In the genomic region with DNA sequence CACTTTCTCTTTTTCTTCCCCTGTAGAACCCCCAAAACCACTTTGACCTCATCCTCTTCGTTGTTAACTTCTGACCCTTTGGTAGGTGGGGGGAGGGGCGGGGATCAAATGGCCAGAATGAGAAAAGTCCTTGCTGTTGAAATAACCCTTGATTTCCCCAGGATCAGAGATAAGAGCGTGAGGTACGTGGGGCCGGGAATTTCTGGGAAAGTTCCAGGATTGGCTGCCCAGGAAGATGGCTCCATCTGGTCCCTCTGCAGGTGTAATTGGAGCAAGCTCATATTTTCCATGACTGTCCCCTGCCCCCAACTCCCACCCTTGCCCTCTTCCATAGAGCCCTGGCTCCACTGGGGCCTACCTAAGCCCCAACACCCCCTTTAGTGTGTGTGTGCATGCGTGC, we compare ENCODE assay signal across 12 mouse cellular contexts. TPM values are rescaled to one million over a fixed set of nuclear protein-coding genes. Genes with fewer than 3 reads are reported as not detected.
DNase-seq lines count a peak whose midpoint lies in the region; ATAC-seq and TF ChIP-seq lines count a peak whose summit lies in the region.
"Had no signal": no experiment of that assay in that cellular context is flagged by ENCODE, and none has a peak within 500 bp of the region (broad histone marks: within the 10 kb centered on the region; RNA-seq: fewer than 3 reads in every experiment).

No protein-coding gene starts in this region.

- no peak overlapping the region for H3K4me3 ChIP-seq in heart, adult 2 months
- no peak overlapping the region for H3K4me3 ChIP-seq in limb, embryonic 13.5 days
- H3K4me3 ChIP-seq in limb, embryonic 10.5 days: no peak overlapping the region
- H3K4me3 ChIP-seq in liver, embryonic 14.5 days (ENCODE audit: insufficient read depth in 1 of 2, low read depth in 2 of 2, low read length in 2 of 2): no peak overlapping the region
- H3K4me3 ChIP-seq: forebrain, embryonic 15.5 days had no signal

- peaks cover 41% of the 10 kb centered on the region for H3K4me1 ChIP-seq in heart, adult 2 months (ENCODE audit: control insufficient read depth, insufficient read depth, low read length)
- peaks cover 24% of the 10 kb centered on the region for H3K4me1 ChIP-seq in limb, embryonic 13.5 days
- H3K4me1 ChIP-seq in limb, embryonic 10.5 days: peaks cover 50% of the 10 kb centered on the region
- peaks cover 6 to 28% of the 10 kb centered on the region in 2 experiments for H3K4me1 ChIP-seq in liver, embryonic 14.5 days (replicated peaks; ENCODE audit: control insufficient read depth in 2 of 2, insufficient read depth in 2 of 2, low read length in 1 of 2)

- no peak for DNase-seq in heart, adult 2 months
- no peak for DNase-seq in heart, postnatal 10 days
- no peak for DNase-seq in limb, embryonic 10.5 days (ENCODE audit: low spot score)
- peak; percentile 50 for DNase-seq in cerebellum, adult 9-10 months
- DNase-seq in liver, embryonic 14.5 days (ENCODE audit: low read depth in 3 of 3, low spot score in 3 of 3): no peak
- DNase-seq in layer of hippocampus, postnatal 25 days (ENCODE audit: extremely low spot score in 1 of 2, low spot score in 1 of 2): no peak
- DNase-seq: adrenal gland, postnatal 25 days had no signal

- no peak for TF ChIP-seq POLR2A in heart, adult 2 months (IDR thresholded peaks at IDR 0.05; ENCODE audit: insufficient read depth, low read depth, low read length)

- no peak overlapping the region for H3K9ac ChIP-seq in heart, adult 2 months (ENCODE audit: low read depth, low read length)
- H3K9ac ChIP-seq in limb, embryonic 13.5 days: no peak overlapping the region
- H3K9ac ChIP-seq in liver, embryonic 14.5 days (replicated peaks): no peak overlapping the region
- H3K9ac ChIP-seq: forebrain, embryonic 15.5 days had no signal

- H3K27ac ChIP-seq in heart, adult 2 months: peak overlapping the region; percentile 94
- H3K27ac ChIP-seq in limb, embryonic 13.5 days: 0 out of 2 replicates have a peak overlapping the region, but pooled peaks have one; percentile 3
- no peak overlapping the region; the same call in 1 of the 2 replicates for H3K27ac ChIP-seq in limb, embryonic 10.5 days
- no peak overlapping the region for H3K27ac ChIP-seq in liver, embryonic 14.5 days
- H3K27ac ChIP-seq: forebrain, embryonic 15.5 days had no signal

- H3K4me2 ChIP-seq in limb, embryonic 13.5 days (replicated peaks): no peak overlapping the region
- no peak overlapping the region for H3K4me2 ChIP-seq in liver, embryonic 14.5 days (ENCODE audit: low read depth)
- H3K4me2 ChIP-seq: forebrain, embryonic 15.5 days had no signal

- no peaks in the 10 kb centered on the region for H3K9me3 ChIP-seq in limb, embryonic 13.5 days
- H3K9me3 ChIP-seq in limb, embryonic 10.5 days (replicated peaks): no peaks in the 10 kb centered on the region
- H3K9me3 ChIP-seq in liver, embryonic 14.5 days (ENCODE audit: control insufficient read depth, low read length): no peaks in the 10 kb centered on the region
- H3K9me3 ChIP-seq: forebrain, embryonic 15.5 days had no signal

- TF ChIP-seq EP300 in heart, adult 2 months (IDR thresholded peaks at IDR 0.05; ENCODE audit: insufficient read depth, low read depth, low read length): no peak
- no peak for TF ChIP-seq EP300 in liver, embryonic 14.5 days (IDR thresholded peaks at IDR 0.05; ENCODE audit: low read depth)

- no peak for TF ChIP-seq CTCF in heart, adult 2 months (IDR thresholded peaks at IDR 0.05)
- no peak for TF ChIP-seq CTCF in liver, embryonic 14.5 days (IDR thresholded peaks at IDR 0.05; ENCODE audit: low read depth)

- H3K27me3 ChIP-seq in heart, adult 2 months (ENCODE audit: control insufficient read depth, insufficient read depth, low read length): no peaks in the 10 kb centered on the region
- no peaks in the 10 kb centered on the region for H3K27me3 ChIP-seq in limb, embryonic 13.5 days
- H3K27me3 ChIP-seq in limb, embryonic 10.5 days (ENCODE audit: low read depth, poor library complexity, severe bottlenecking): no peaks in the 10 kb centered on the region
- no peaks in the 10 kb centered on the region for H3K27me3 ChIP-seq in liver, embryonic 14.5 days (ENCODE audit: control insufficient read depth, insufficient read depth, low read length)
- H3K27me3 ChIP-seq: forebrain, embryonic 15.5 days had no signal

- 42% methylated on average over 6 of the region's 6 CpGs for WGBS in heart, adult 2 months
- 70% methylated on average over 6 of the region's 6 CpGs for WGBS in limb, embryonic 13.5 days
- WGBS in limb, embryonic 10.5 days: 65% methylated on average over 6 of the region's 6 CpGs
- 43% methylated on average over 6 of the region's 6 CpGs for WGBS in liver, embryonic 14.5 days (ENCODE audit: insufficient replicate concordance)

- no peaks in the 10 kb centered on the region for H3K36me3 ChIP-seq in heart, adult 2 months (ENCODE audit: control insufficient read depth, insufficient read depth, low read length)
- H3K36me3 ChIP-seq in limb, embryonic 13.5 days: no peaks in the 10 kb centered on the region
- H3K36me3 ChIP-seq in limb, embryonic 10.5 days: no peaks in the 10 kb centered on the region
- H3K36me3 ChIP-seq in liver, embryonic 14.5 days (replicated peaks; ENCODE audit: control insufficient read depth, insufficient read depth, low read depth): no peaks in the 10 kb centered on the region
- H3K36me3 ChIP-seq: forebrain, embryonic 15.5 days had no signal

- no peak for ATAC-seq in limb, embryonic 13.5 days (ENCODE audit: low FRiP score, low read depth)
- peak; percentile 17; the same call in 1 of the 2 replicates for ATAC-seq in liver, embryonic 14.5 days (ENCODE audit: insufficient read depth)
- no peak for ATAC-seq in megakaryocyte-erythroid progenitor cell, adult 5-6 weeks (replicated peaks; ENCODE audit: low FRiP score, low TSS enrichment, poor library complexity, severe bottlenecking)
- ATAC-seq: forebrain, embryonic 15.5 days had no signal

- intact Hi-C loops in heart, adult 2 months (cut with DNase I): no loop called here
- intact Hi-C loops in heart, postnatal 10 days (cut with DNase I): no loop called here

- no peaks in the 10 kb centered on the region for H3K79me2 ChIP-seq in heart, adult 2 months (replicated peaks; ENCODE audit: control insufficient read depth, insufficient read depth, low read length)

RNA-seq across cellular contexts. Expression of gene Serpine1, which starts 3.7 kb away (rescaled TPM):
- total RNA-seq in heart, adult 2 months (2021): 10 to 100 TPM; 24.0 to 29.6 TPM
- 21.9 and 41.8 TPM in 2 replicates for polyA plus RNA-seq in heart, adult 2 months (2012; rRNA removed)
- total RNA-seq in heart, postnatal 10 days (2021): 10 to 100 TPM; 11.0 to 19.3 TPM
- polyA plus RNA-seq in limb, embryonic 13.5 days (2015; fragmentation: Nextera tagmentation; extraction: Ambion mirVana): 0.28 and 0.83 TPM in 2 replicates
- 0.36 and 0.39 TPM in 2 replicates for polyA plus RNA-seq in limb, embryonic 10.5 days (2016; fragmentation: Nextera tagmentation; extraction: Ambion mirVana)
- 0.14 and 0.23 TPM in 2 replicates for polyA plus RNA-seq in liver, embryonic 14.5 days (2012; rRNA removed)
- polyA plus RNA-seq in liver, embryonic 14.5 days (2014; fragmentation: Nextera tagmentation; extraction: Ambion mirVana): not detected in 2 replicates
- under 1 TPM; 0.27 to 0.52 TPM for total RNA-seq in layer of hippocampus, postnatal 25 days (2021)
- total RNA-seq in megakaryocyte-erythroid progenitor cell, adult 5-6 weeks (2014; fragmentation: Nextera tagmentation): 0.72 TPM in 1 of 2 replicates, not detected in the other
- 0.94 TPM in 1 of 2 replicates, not detected in the other for total RNA-seq in megakaryocyte-erythroid progenitor cell, adult 5-6 weeks (2017)
- total RNA-seq: hematopoietic stem cell, adult 5-6 weeks; monocyte, adult 5-6 weeks had no signal

RNA-seq across cellular contexts. Expression of gene Ap1s1, which starts 29.8 kb away (rescaled TPM):
- total RNA-seq in heart, adult 2 months (2021): 10 to 100 TPM; 33.9 to 36.8 TPM
- polyA plus RNA-seq in heart, adult 2 months (2012; rRNA removed): 23.4 and 38.6 TPM in 2 replicates
- 10 to 100 TPM; 59.7 to 65.0 TPM for total RNA-seq in heart, postnatal 10 days (2021)
- polyA plus RNA-seq in limb, embryonic 13.5 days (2015; fragmentation: Nextera tagmentation; extraction: Ambion mirVana): 156 and 159 TPM in 2 replicates
- polyA plus RNA-seq in limb, embryonic 10.5 days (2016; fragmentation: Nextera tagmentation; extraction: Ambion mirVana): 155 and 170 TPM in 2 replicates
- polyA plus RNA-seq in liver, embryonic 14.5 days (2012; rRNA removed): 45.8 and 58.6 TPM in 2 replicates
- polyA plus RNA-seq in liver, embryonic 14.5 days (2014; fragmentation: Nextera tagmentation; extraction: Ambion mirVana): 73.9 and 79.4 TPM in 2 replicates
- 100 to 1,000 TPM; 262 to 327 TPM for total RNA-seq in layer of hippocampus, postnatal 25 days (2021)
- 52.2 and 78.7 TPM in 2 replicates for total RNA-seq in megakaryocyte-erythroid progenitor cell, adult 5-6 weeks (2014; fragmentation: Nextera tagmentation)
- 46.5 and 50.2 TPM in 2 replicates for total RNA-seq in megakaryocyte-erythroid progenitor cell, adult 5-6 weeks (2017)

RNA-seq across cellular contexts. Expression of gene Trim56, which starts 40.3 kb away (rescaled TPM):
- 10 to 100 TPM; 19.0 to 22.2 TPM for total RNA-seq in heart, adult 2 months (2021)
- 6.9 and 7.5 TPM in 2 replicates for polyA plus RNA-seq in heart, adult 2 months (2012; rRNA removed)
- total RNA-seq in heart, postnatal 10 days (2021): 10 to 100 TPM; 21.2 to 21.6 TPM
- 6.9 and 7.5 TPM in 2 replicates for polyA plus RNA-seq in limb, embryonic 13.5 days (2015; fragmentation: Nextera tagmentation; extraction: Ambion mirVana)
- polyA plus RNA-seq in limb, embryonic 10.5 days (2016; fragmentation: Nextera tagmentation; extraction: Ambion mirVana): 5.6 and 7.0 TPM in 2 replicates
- polyA plus RNA-seq in liver, embryonic 14.5 days (2012; rRNA removed): 3.7 and 5.4 TPM in 2 replicates
- 7.8 and 8.4 TPM in 2 replicates for polyA plus RNA-seq in liver, embryonic 14.5 days (2014; fragmentation: Nextera tagmentation; extraction: Ambion mirVana)
- total RNA-seq in layer of hippocampus, postnatal 25 days (2021): 1 to 10 TPM; 4.8 to 5.4 TPM
- 23.7 and 28.2 TPM in 2 replicates for total RNA-seq in megakaryocyte-erythroid progenitor cell, adult 5-6 weeks (2014; fragmentation: Nextera tagmentation)
- total RNA-seq in megakaryocyte-erythroid progenitor cell, adult 5-6 weeks (2017): 20.8 and 29.0 TPM in 2 replicates

RNA-seq across cellular contexts. Expression of gene Vgf, which starts 49.5 kb away (rescaled TPM):
- not detected for total RNA-seq in heart, adult 2 months (2021)
- 0.06 TPM in 2 replicates for polyA plus RNA-seq in heart, adult 2 months (2012; rRNA removed)
- not detected for total RNA-seq in heart, postnatal 10 days (2021)
- polyA plus RNA-seq in limb, embryonic 13.5 days (2015; fragmentation: Nextera tagmentation; extraction: Ambion mirVana): 0.08 and 0.11 TPM in 2 replicates
- polyA plus RNA-seq in limb, embryonic 10.5 days (2016; fragmentation: Nextera tagmentation; extraction: Ambion mirVana): 0.16 TPM in 1 of 2 replicates, not detected in the other
- 0.04 TPM in 2 replicates for polyA plus RNA-seq in liver, embryonic 14.5 days (2012; rRNA removed)
- polyA plus RNA-seq in liver, embryonic 14.5 days (2014; fragmentation: Nextera tagmentation; extraction: Ambion mirVana): not detected in 2 replicates
- 100 to 1,000 TPM; 219 to 233 TPM for total RNA-seq in layer of hippocampus, postnatal 25 days (2021)
- not detected in 2 replicates for total RNA-seq in megakaryocyte-erythroid progenitor cell, adult 5-6 weeks (2014; fragmentation: Nextera tagmentation)
- total RNA-seq in megakaryocyte-erythroid progenitor cell, adult 5-6 weeks (2017): 0.27 and 0.47 TPM in 2 replicates
- total RNA-seq: monocyte, adult 5-6 weeks had no signal

Comparison
In these comparisons a context has a peak if more than half of its experiments do, and no peak if none do; other contexts are left out.
1. H3K27ac ChIP-seq: peak in heart, adult 2 months (single experiment) and limb, embryonic 13.5 days (single experiment); none in limb, embryonic 10.5 days (single experiment) and liver, embryonic 14.5 days (single experiment).
2. RNA of gene Serpine1, which starts 3.7 kb away (total RNA-seq): 24.0 to 29.6 TPM in heart, adult 2 months and 11.0 to 19.3 TPM in heart, postnatal 10 days; 0.72 to 0.94 TPM in megakaryocyte-erythroid progenitor cell, adult 5-6 weeks and 0.27 to 0.52 TPM in layer of hippocampus, postnatal 25 days; every median in the first group is over 4 times any median in the second.